Mouse (Mus musculus) embryonic facial prominence, embryonic 13.5 days (tissue): ENCODE results near the gene H2-Q1. TPM values are rescaled to one million over a fixed set of nuclear protein-coding genes. Genes with fewer than 3 reads are reported as not detected.
"Not testable (repeated sequence)": the region's sequence is repeated elsewhere in the genome, so short reads cannot be mapped to it uniquely, and the experiment has no call there.

Experiments used
- ATAC-seq: fragments of 200-750 bp; cut with Nextera tagmentation; 2 replicates; pipeline ENCODE4 v1.8.0; 2017; ENCODE audit warnings: low read depth; ENCODE audit not compliant: insufficient number of reproducible peaks, insufficient read depth, low FRiP score, low TSS enrichment
- H3K27ac ChIP-seq: fragments of 300-500 bp; sonication (generic); 2 replicates; pipeline ENCODE4 v1.5.1; 2015; ENCODE audit warnings: moderate library complexity, mild to moderate bottlenecking, inconsistent platforms
- H3K27me3 ChIP-seq: fragments of 300-500 bp; sonication (generic); 2 replicates; pipeline ENCODE4 v1.6.1; 2015; ENCODE audit warnings: mild to moderate bottlenecking, inconsistent platforms
- H3K36me3 ChIP-seq: fragments of 300-500 bp; sonication (generic); 2 replicates; pipeline ENCODE4 v1.6.1; 2015; ENCODE audit warnings: mild to moderate bottlenecking, inconsistent platforms
- H3K4me1 ChIP-seq: fragments of 300-500 bp; sonication (generic); 2 replicates; pipeline ENCODE4 v1.6.1; 2015; ENCODE audit warnings: inconsistent platforms
- H3K4me2 ChIP-seq: fragments of 300-500 bp; sonication (generic); 2 replicates; pipeline ENCODE4 v1.6.1; 2015; ENCODE audit warnings: moderate library complexity, mild to moderate bottlenecking, inconsistent platforms
- H3K4me3 ChIP-seq: fragments of 300-500 bp; sonication (generic); 2 replicates; pipeline ENCODE4 v1.5.1; 2015; ENCODE audit warnings: mild to moderate bottlenecking, inconsistent platforms
- H3K9ac ChIP-seq: fragments of 300-500 bp; sonication (generic); 2 replicates; pipeline ENCODE4 v1.6.1; 2015; ENCODE audit warnings: mild to moderate bottlenecking, inconsistent platforms
- H3K9me3 ChIP-seq: fragments of 300-500 bp; sonication (generic); 2 replicates; pipeline ENCODE4 v1.6.1; 2016; ENCODE audit warnings: inconsistent platforms
- WGBS: fragments of 180-500 bp; shearing (Covaris S2); methylation state at CpG from one replicate; pipeline ENCODE4 v1.1.7; 2015; ENCODE audit warnings: mixed read lengths; 5-methylcytosine and 5-hydroxymethylcytosine counted together
- polyA plus RNA-seq: library from polyadenylated mRNA; unstranded; fragments of >200 nt; fragmentation: Nextera tagmentation; extraction: Ambion mirVana; gene quantifications from 2 replicates; pipeline ENCODE4 v1.2.1, GENCODE M21; 2015

Gene H2-Q1
- polyA plus RNA-seq, result not detected in 2 replicates

DNA sequence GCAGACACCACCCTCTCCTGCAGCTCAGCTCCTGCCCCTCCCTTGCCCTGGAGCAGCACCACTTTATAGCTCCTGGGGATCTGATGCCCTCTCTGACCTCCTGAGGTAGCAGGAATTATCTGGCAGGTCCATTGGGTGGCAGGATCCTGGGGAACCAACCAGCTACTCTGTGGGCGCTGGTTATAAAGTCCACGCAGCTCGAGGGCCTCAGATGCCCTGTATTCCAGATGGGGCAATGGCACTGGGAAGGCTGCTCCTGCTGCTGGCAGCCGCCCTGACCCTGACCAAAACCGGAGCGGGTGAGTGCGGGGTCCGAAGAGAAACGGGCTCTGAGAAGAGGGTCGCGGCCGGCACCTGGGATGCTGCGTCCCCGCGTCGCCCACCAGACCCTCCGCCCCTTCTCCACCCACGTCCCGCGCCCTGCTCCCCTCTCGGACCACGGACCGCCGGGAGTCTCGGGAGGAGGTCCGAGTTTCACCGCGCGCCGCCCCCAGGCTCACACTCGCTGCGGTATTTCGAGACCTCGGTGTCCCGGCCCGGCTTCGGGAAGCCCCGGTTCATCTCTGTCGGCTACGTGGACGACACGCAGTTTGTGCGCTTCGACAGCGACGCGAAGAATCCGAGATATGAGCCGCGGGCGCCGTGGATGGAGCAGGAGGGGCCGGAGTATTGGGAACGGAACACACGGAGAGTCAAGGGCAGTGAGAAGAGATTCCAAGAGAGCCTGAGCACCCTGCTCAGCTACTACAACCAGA lies at the start of gene H2-Q1:
Gene H2-Q1, plus strand, starts transcription at position 79 of the 755 bp plus-strand sequence.
- no peaks in the 10 kb centered on the region for H3K36me3 ChIP-seq
- peak within 1 kb of the TSS; percentile 39 for H3K4me3 ChIP-seq
- ATAC-seq, result no peak
- H3K27me3 ChIP-seq, result peaks cover 65% of the 10 kb centered on the region
- H3K9me3 ChIP-seq, result no peaks in the 10 kb centered on the region
- WGBS, result 2% methylated on average over 55 of the region's 55 CpGs
- H3K4me2 ChIP-seq, result peak within 1 kb of the TSS; percentile 61
- no peak within 1 kb of the TSS for H3K27ac ChIP-seq
- peak within 1 kb of the TSS; percentile 51 for H3K9ac ChIP-seq
- peaks cover 8% of the 10 kb centered on the region; the same call in 1 of the 2 replicates for H3K4me1 ChIP-seq

DNA sequence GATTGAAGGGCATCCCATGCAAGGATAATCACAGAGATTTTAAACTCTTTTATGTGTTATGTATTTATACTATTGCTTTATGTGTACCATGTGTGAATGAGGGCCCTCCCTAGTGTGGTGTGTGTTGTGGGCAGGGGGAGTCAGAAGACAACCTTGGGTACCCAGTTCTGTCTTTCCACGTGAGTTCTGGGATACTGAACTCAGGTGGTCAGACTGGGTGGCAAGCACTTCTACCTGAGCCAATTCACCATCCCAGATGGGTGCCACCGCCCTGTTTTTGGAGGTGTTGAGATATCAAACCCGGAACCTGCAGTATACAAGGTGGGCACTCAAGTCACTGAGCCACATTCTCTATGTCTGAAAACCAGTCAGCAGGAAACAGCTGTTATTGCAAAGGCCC lies 48.0 kb upstream of the H2-Q1 start:
- Histone ChIP-seq H3K4me1 (no peaks in the 10 kb centered on the region), H3K4me3 (no peak overlapping the region), H3K36me3 (no peaks in the 10 kb centered on the region), H3K9ac (no peak overlapping the region), H3K4me2 (no peak overlapping the region), H3K27me3 (peaks cover 23% of the 10 kb centered on the region), H3K27ac (no peak overlapping the region), H3K9me3 (no peaks in the 10 kb centered on the region)
- 67% methylated on average over 3 of the region's 3 CpGs for WGBS
- no peak for ATAC-seq

DNA sequence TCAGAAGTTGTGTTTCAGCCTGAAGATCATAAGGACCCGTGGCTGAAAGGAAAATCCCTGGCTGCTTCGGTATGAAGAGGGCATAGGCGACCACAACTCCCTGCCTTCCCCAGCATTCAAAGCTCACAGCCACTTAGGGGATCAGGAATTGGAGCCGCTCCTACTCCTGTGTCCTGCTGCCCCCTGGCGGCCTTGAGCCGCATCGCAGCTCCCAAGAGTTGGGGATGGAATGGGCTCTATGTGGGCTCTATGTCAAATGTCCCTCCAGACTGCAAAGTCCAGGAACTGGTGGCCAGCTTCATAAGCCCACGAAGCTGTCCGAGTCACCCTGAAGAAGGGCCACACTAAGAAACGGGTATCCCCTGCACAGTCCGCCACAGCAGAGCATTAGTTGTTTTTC lies 45.4 kb upstream of the H2-Q1 start:
- no peaks in the 10 kb centered on the region for H3K4me1 ChIP-seq
- H3K9ac ChIP-seq, result no peak overlapping the region
- no peak for ATAC-seq
- no peak overlapping the region for H3K4me2 ChIP-seq
- no peak overlapping the region for H3K4me3 ChIP-seq
- 6% methylated on average over 11 of the region's 11 CpGs for WGBS
- peaks cover 20% of the 10 kb centered on the region for H3K27me3 ChIP-seq
- H3K36me3 ChIP-seq, result no peaks in the 10 kb centered on the region
- no peak overlapping the region for H3K27ac ChIP-seq
- no peaks in the 10 kb centered on the region for H3K9me3 ChIP-seq

DNA sequence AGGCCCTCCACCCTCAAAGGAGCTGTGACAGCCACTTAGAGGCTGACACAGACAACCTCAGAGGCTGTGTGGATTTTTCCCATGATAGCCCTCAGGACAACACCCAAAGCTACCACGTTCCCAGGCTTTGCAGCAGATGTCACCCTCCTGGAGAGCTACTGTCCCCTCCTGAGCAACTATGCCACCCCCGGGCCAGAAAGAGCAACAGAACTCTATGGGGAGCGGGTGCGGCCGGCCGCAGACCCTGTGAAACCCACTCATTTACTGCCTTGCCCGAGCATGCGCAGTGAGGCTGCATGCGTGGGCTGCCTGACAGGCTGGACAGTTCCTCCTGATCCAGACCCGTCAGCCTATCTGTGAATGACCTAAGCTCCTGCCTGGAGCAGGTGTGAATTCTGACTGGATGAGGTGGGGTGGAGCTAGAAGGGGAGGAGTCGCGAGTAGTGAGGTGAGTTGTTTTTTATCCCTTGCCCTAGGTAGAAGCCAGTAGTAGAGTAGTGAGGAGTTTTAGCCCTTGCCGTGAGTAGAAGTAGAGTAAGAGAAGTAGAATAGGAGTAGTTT lies 43.8 kb upstream of the H2-Q1 start:
- Histone ChIP-seq H3K27ac (no peak overlapping the region), H3K9me3 (no peaks in the 10 kb centered on the region), H3K27me3 (peaks cover 20% of the 10 kb centered on the region), H3K4me1 (no peaks in the 10 kb centered on the region), H3K4me3 (no peak overlapping the region), H3K36me3 (no peaks in the 10 kb centered on the region), H3K9ac (no peak overlapping the region), H3K4me2 (no peak overlapping the region)
- WGBS, result 28% methylated on average over 13 of the region's 13 CpGs
- no peak for ATAC-seq

DNA sequence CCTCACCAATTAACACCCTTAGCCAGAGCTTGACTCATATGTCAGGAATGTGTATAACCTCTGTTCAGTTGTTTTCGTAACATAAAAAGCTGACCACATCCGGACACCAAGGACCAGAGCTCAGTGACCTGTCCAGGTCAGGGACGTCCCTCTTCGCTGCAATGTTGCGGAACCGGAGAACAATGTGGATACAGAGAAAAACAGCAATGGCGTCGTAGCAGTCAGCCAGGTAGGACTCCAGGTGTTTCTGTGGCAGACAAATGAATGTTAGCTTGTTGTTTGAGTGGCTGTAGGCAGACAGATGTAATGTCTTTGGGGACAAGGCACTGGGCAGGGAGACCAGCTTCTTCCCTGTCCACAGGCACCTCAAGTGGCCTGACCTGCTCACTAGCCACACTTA lies 42.2 kb upstream of the H2-Q1 start:
- Histone ChIP-seq H3K4me3 (no peak overlapping the region), H3K9me3 (no peaks in the 10 kb centered on the region), H3K4me1 (no peaks in the 10 kb centered on the region), H3K27ac (no peak overlapping the region), H3K9ac (no peak overlapping the region), H3K4me2 (no peak overlapping the region), H3K27me3 (peaks cover 20% of the 10 kb centered on the region), H3K36me3 (no peaks in the 10 kb centered on the region)
- 84% methylated on average over 8 of the region's 8 CpGs for WGBS
- ATAC-seq, result no peak

DNA sequence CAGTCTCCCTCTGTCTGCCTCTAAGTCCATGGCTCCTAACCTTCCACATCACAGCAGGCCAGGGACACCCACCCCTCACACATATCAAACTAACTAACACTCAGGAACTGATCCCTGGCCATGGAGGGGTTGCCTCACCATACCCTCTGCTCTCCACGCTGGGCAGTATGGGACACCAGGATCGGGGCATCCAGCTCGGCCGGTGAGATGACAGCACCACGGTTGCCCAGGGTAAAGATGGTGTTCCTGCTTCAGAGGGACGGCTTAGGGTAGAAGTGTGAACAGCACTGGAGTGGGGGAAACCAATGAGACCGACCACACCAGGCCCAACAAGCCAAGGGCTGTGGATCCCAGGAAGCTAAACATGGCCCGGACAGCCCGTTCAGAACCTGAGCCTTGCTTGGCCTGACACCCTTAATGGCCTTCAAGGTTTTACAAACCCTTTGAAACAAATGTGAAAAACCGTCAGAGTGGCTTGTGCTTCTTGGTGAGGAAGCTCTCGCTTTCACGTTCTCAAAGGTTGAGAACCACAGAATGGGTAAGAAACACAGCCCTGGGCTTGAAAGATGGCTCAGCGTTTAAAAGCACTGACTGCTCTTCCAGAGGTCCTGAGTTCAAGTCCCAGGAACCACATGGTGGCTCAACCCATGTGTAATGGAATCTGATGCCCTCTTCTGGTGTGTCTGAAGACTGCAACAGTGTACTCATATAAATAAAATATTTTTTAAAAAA lies 41.1 kb upstream of the H2-Q1 start:
- Histone ChIP-seq H3K27ac (no peak overlapping the region), H3K4me3 (no peak overlapping the region), H3K4me2 (no peak overlapping the region), H3K36me3 (no peaks in the 10 kb centered on the region), H3K9me3 (no peaks in the 10 kb centered on the region), H3K9ac (no peak overlapping the region), H3K4me1 (no peaks in the 10 kb centered on the region), H3K27me3 (peaks cover 20% of the 10 kb centered on the region)
- WGBS, result 86% methylated on average over 13 of the region's 13 CpGs
- no peak for ATAC-seq

DNA sequence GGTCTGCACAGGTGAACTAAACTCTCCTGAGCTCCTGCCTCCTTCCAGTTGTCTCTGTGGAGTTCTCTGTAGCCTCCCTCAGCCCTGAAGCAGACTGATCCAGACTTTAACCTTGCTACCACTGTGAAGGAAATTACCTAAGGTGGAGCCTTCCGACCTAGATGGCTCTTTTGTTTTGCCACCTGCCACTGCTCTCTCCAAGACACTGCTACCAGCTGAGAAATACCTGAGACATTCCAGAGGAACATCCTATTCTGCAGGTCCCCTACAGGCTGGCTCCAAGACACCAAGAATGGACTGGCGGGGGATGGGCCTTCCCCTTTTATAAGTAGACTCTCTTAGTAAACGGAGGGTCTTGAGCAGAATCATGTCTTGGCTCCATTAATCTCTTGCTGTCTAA lies 39.9 kb upstream of the H2-Q1 start:
- no peak overlapping the region for H3K9ac ChIP-seq
- H3K27me3 ChIP-seq, result peaks cover 22% of the 10 kb centered on the region
- no peak overlapping the region for H3K4me2 ChIP-seq
- no peak overlapping the region for H3K27ac ChIP-seq
- 64% methylated on average over 3 of the region's 3 CpGs for WGBS
- no peak for ATAC-seq
- no peak overlapping the region for H3K4me3 ChIP-seq
- no peaks in the 10 kb centered on the region for H3K36me3 ChIP-seq
- H3K9me3 ChIP-seq, result no peaks in the 10 kb centered on the region
- H3K4me1 ChIP-seq, result no peaks in the 10 kb centered on the region

DNA sequence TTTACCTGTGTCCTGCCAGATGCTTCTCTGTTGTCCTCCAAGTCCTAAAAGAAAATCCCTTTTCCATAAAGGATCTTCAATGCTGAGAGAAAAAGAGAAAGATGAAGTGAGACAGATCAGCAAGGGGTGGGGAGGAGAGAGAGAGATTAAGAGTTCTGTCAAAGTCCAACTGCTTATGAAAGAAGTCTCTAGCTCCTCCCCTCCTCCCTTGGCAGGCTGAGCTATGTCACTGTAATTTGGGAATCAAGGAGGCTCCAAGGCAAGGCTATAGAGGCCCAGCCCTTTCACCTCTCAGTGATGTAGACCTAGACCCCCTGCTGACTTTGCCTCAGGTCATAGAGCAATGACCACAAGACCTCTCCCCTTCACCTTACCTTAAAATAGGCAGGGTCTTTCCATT lies 34.8 kb upstream of the H2-Q1 start:
- H3K27ac ChIP-seq, result no peak overlapping the region
- no peaks in the 10 kb centered on the region for H3K36me3 ChIP-seq
- no peak for ATAC-seq
- H3K9ac ChIP-seq, result no peak overlapping the region
- H3K27me3 ChIP-seq, result peaks cover 5% of the 10 kb centered on the region
- no peak overlapping the region for H3K4me2 ChIP-seq
- H3K4me3 ChIP-seq, result no peak overlapping the region
- H3K9me3 ChIP-seq, result no peaks in the 10 kb centered on the region
- no peaks in the 10 kb centered on the region for H3K4me1 ChIP-seq

DNA sequence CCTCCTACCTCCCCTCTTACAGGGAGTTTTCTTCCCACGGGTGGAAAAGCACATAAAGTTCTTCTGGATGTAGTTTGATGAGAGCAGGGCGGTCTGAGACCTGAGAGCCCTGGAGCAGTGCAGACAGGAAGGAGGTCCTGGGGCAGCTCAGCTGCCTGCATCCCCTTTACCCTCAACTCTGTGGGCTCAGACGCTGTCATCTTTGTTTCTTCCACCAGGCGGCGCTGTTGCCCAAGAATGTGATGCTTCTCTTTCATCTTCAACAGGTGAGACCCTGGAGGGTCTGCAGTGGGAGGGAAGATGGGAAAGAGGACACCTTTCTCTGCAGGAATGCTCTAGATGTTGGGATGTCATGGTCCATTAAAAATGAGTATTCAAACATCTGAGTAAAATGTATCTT lies 24.4 kb upstream of the H2-Q1 start:
- H3K4me2 ChIP-seq, ATAC-seq, H3K27ac ChIP-seq, H3K36me3 ChIP-seq, H3K4me3 ChIP-seq, H3K9ac ChIP-seq, H3K4me1 ChIP-seq, H3K27me3 ChIP-seq, H3K9me3 ChIP-seq: not testable (repeated sequence)
- 4% methylated on average over 5 of the region's 5 CpGs for WGBS

DNA sequence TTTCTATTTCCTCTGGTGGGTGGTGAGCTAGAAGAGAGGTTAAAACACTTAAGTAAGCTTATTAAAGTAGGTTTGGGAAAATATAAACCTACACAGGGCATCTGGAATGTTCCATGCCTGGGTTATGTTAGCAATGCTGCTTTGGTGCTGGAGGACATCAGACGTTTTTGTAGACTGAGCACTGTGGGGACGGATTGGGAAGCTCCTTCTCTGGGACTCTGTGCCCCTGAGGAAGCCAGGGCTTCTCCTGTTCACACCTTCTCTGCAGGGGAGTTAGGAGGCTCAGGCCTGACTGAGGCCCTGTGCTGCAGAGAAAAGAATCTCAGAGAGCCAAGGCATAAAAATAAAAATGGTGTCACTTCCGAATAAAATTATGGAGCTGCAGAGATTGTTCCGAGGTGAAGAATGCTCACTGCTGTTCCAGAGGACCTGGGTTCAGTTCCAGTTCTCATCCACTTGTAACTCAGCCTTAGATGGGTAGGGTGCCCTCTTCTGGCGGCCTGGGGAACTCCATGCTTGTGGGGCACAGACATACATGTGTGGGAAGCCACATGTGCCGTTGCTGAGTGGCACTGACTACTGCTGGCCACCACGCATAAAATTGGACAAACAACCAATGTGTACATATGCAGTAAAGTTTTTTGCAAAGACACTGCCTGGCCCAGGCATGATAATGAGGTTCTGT lies 19.8 kb upstream of the H2-Q1 start:
- not testable (repeated sequence) for H3K4me3 ChIP-seq, H3K9me3 ChIP-seq, ATAC-seq, H3K4me2 ChIP-seq, H3K36me3 ChIP-seq, H3K9ac ChIP-seq, H3K27me3 ChIP-seq, H3K4me1 ChIP-seq, H3K27ac ChIP-seq
- WGBS, result 82% methylated on average over 7 of the region's 7 CpGs

DNA sequence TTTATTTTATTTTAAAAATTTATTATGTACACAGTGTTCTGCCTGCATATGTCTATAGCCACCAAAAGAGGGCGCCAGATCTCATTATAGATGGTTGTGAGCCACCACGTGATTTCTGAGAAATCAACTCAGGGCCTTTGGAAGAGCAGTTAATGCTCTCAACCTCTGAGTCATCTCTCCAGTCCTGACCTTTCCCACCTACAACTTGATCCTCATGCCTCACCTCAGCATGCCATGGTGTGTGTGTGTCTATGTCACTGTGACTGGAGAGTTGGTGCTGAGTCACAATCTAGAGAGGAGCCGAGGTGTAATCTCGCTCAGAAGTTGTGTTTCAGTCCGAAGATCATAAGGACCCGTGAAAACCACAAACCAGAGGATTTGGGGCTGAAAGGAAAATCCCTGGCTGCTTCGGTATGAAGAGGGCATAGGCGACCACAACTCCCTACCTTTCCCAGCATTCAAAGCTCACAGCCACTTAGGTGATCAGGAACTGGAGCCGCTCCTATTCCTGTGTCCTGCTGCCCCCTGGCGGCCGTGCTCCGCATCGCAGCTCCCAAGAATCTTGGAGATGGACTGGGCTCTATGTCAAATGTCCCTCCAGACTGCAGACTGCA lies 18.5 kb upstream of the H2-Q1 start:
- Histone ChIP-seq H3K9me3 (no peaks in the 10 kb centered on the region), H3K4me1 (no peaks in the 10 kb centered on the region), H3K27ac (no peak overlapping the region), H3K4me2 (no peak overlapping the region), H3K9ac (no peak overlapping the region), H3K4me3 (no peak overlapping the region), H3K36me3 (no peaks in the 10 kb centered on the region), H3K27me3 (no peaks in the 10 kb centered on the region)
- 22% methylated on average over 13 of the region's 13 CpGs for WGBS
- ATAC-seq, result no peak
